In the genomic region with DNA sequence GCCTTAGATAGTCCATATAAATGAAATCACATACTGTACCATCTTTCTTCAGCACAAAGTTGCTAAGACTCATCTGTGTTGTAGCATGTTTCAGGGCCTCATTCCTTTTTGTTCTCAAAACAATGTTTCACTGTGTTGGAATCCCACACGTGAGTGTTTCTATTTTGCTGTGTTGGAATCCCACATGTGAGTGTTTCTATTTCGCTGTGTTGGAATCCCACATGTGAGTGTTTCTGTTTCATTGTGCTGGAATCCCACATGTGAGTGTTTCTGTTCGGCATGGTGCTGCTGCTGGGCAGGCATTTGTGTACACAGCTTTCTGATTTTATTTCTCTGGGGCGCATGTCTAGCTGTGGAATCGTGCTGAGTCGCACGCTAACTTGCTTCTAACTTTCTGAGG, we compare ENCODE assay signal across 9 mouse cellular contexts. TPM values are rescaled to one million over a fixed set of nuclear protein-coding genes. Genes with fewer than 3 reads are reported as not detected.
DNase-seq lines count a peak whose midpoint lies in the region; ATAC-seq and TF ChIP-seq lines count a peak whose summit lies in the region.
"Had no signal": no experiment of that assay in that cellular context is flagged by ENCODE, and none has a peak within 500 bp of the region (broad histone marks: within the 10 kb centered on the region; RNA-seq: fewer than 3 reads in every experiment).

No protein-coding gene starts in this region.

- H3K9ac ChIP-seq in heart, embryonic 16.5 days (ENCODE audit: low read length), result no peak overlapping the region
- H3K9ac ChIP-seq in MEL (ENCODE audit: control insufficient read depth, low read depth, low read length, poor library complexity, severe bottlenecking), result no peak overlapping the region
- H3K9ac ChIP-seq in forebrain, embryonic 12.5 days, result no peak overlapping the region
- H3K9ac ChIP-seq: liver, embryonic 14.5 days had no signal

- DNase-seq in heart, postnatal 14 days, result no peak
- peak; percentile 28 for DNase-seq in MEL (ENCODE audit: low read depth, low spot score)
- DNase-seq in urinary bladder, postnatal 4 days (ENCODE audit: low spot score in 2 of 2), result no peak
- DNase-seq in cerebellum, adult 11-12 months, result no peak
- no peak for DNase-seq in right cerebral cortex, postnatal 4 days

- no peak overlapping the region for H3K27ac ChIP-seq in heart, embryonic 16.5 days (ENCODE audit: low read length)
- H3K27ac ChIP-seq in MEL (ENCODE audit: control insufficient read depth, low read depth, low read length), result no peak overlapping the region
- H3K27ac ChIP-seq in forebrain, embryonic 12.5 days, result no peak overlapping the region
- H3K27ac ChIP-seq: liver, embryonic 14.5 days had no signal

- H3K79me2 ChIP-seq in MEL (ENCODE audit: control insufficient read depth, insufficient read depth, low read length, poor library complexity), result no peaks in the 10 kb centered on the region

- WGBS in heart, embryonic 16.5 days, result 62% methylated on average over 7 of the region's 7 CpGs
- 67% methylated on average over 7 of the region's 7 CpGs for WGBS in forebrain, embryonic 12.5 days

- no peaks in the 10 kb centered on the region for H3K36me3 ChIP-seq in heart, embryonic 16.5 days (ENCODE audit: control insufficient read depth, insufficient read depth)
- peaks cover 0 to 20% of the 10 kb centered on the region in 2 experiments; a peak in 2 of 4 replicates for H3K36me3 ChIP-seq in MEL (ENCODE audit: control insufficient read depth in 1 of 2, insufficient read depth in 2 of 2, low read length in 2 of 2)
- H3K36me3 ChIP-seq in forebrain, embryonic 12.5 days (replicated peaks), result no peaks in the 10 kb centered on the region

- TF ChIP-seq CTCF in MEL (IDR thresholded peaks at IDR 0.05 in 2 of 3, conservative IDR thresholded peaks at IDR 0.05 in 1 of 3; ENCODE audit: control insufficient read depth in 1 of 3, insufficient read depth in 1 of 3, low read depth in 2 of 3, low read length in 3 of 3, poor library complexity in 1 of 3, severe bottlenecking in 1 of 3), result no peak

- no peak for TF ChIP-seq EP300 in MEL (IDR thresholded peaks at IDR 0.05; ENCODE audit: low read depth in 1 of 2, low read length in 2 of 2)

- peak; percentile 75; the same call in 1 of the 2 replicates for ATAC-seq in heart, embryonic 16.5 days (replicated peaks; ENCODE audit: extremely low read depth, insufficient read depth, low FRiP score)
- ATAC-seq in forebrain, embryonic 12.5 days (ENCODE audit: low FRiP score), result peak; percentile 88
- peak; percentile 47; the same call in 1 of the 2 replicates for ATAC-seq in megakaryocyte progenitor cell, adult 5-6 weeks (replicated peaks; ENCODE audit: poor library complexity)

- H3K9me3 ChIP-seq in heart, embryonic 16.5 days (replicated peaks; ENCODE audit: control insufficient read depth, low read length), result no peaks in the 10 kb centered on the region
- no peaks in the 10 kb centered on the region for H3K9me3 ChIP-seq in MEL (replicated peaks; ENCODE audit: insufficient read depth, low read length)
- H3K9me3 ChIP-seq in forebrain, embryonic 12.5 days, result no peaks in the 10 kb centered on the region

- no peak for TF ChIP-seq RAD21 in MEL (IDR thresholded peaks at IDR 0.05; ENCODE audit: low read depth, low read length)

- no peak overlapping the region for H3K4me3 ChIP-seq in heart, embryonic 16.5 days (ENCODE audit: low read length)
- H3K4me3 ChIP-seq in MEL (ENCODE audit: control insufficient read depth in 1 of 2, insufficient read depth in 1 of 2, low read depth in 2 of 2, low read length in 2 of 2), result no peak overlapping the region
- H3K4me3 ChIP-seq in forebrain, embryonic 12.5 days (replicated peaks), result no peak overlapping the region

- H3K4me1 ChIP-seq in heart, embryonic 16.5 days (ENCODE audit: control insufficient read depth, insufficient read depth, low read length), result no peaks in the 10 kb centered on the region
- peaks cover 21 to 22% of the 10 kb centered on the region in 2 experiments for H3K4me1 ChIP-seq in MEL (ENCODE audit: control insufficient read depth in 1 of 2, insufficient read depth in 2 of 2, low read length in 2 of 2)
- H3K4me1 ChIP-seq in forebrain, embryonic 12.5 days, result no peaks in the 10 kb centered on the region

- TF ChIP-seq POLR2A in MEL (IDR thresholded peaks at IDR 0.05; ENCODE audit: control insufficient read depth in 1 of 2, insufficient read depth in 1 of 2, low read depth in 1 of 2, low read length in 2 of 2, poor library complexity in 1 of 2), result no peak

- no peak overlapping the region for H3K4me2 ChIP-seq in heart, embryonic 16.5 days (ENCODE audit: low read depth, low read length)
- H3K4me2 ChIP-seq in forebrain, embryonic 12.5 days, result no peak overlapping the region

- no peaks in the 10 kb centered on the region for H3K27me3 ChIP-seq in heart, embryonic 16.5 days (ENCODE audit: control insufficient read depth, insufficient read depth, low read length)
- H3K27me3 ChIP-seq in MEL (ENCODE audit: control insufficient read depth in 1 of 2, insufficient read depth in 2 of 2, low read length in 2 of 2), result no peaks in the 10 kb centered on the region
- no peaks in the 10 kb centered on the region for H3K27me3 ChIP-seq in forebrain, embryonic 12.5 days

- intact Hi-C loops in heart, postnatal 14 days (cut with DNase I), result loop anchor here (10.0 kb wide), 1 partner anchor 942 kb away; no protein-coding TSS in a partner anchor

TF ChIP-seq in MEL, 35 proteins besides CTCF, POLR2A, EP300 and RAD21:
- TF ChIP-seq SMC3 (IDR thresholded peaks at IDR 0.05; ENCODE audit: low read depth, low read length), result no peak
- no peak for TF ChIP-seq POLR2AphosphoS5 (IDR thresholded peaks at IDR 0.05; ENCODE audit: borderline replicate concordance, low read depth, low read length)
- TF ChIP-seq ZC3H11A (IDR thresholded peaks at IDR 0.05; ENCODE audit: low read depth, low read length), result no peak
- no peak for TF ChIP-seq HCFC1 (IDR thresholded peaks at IDR 0.05; ENCODE audit: low read depth, low read length)
- no peak for TF ChIP-seq KAT2A (conservative IDR thresholded peaks at IDR 0.05; ENCODE audit: low read depth, low read length)
- TF ChIP-seq RCOR1 (IDR thresholded peaks at IDR 0.05; ENCODE audit: low read depth, low read length), result no peak

RNA-seq across cellular contexts. Expression of gene Them7, which starts 28.7 kb away (rescaled TPM):
- 0.98 and 1.0 TPM in 2 replicates for polyA plus RNA-seq in heart, embryonic 16.5 days (2015; fragmentation: Nextera tagmentation; extraction: Ambion mirVana)
- 1 to 10 TPM; 1.4 to 1.6 TPM for total RNA-seq in heart, postnatal 14 days (2021)
- not detected in 2 replicates for total RNA-seq in MEL (2012; rRNA removed)
- not detected for polyA plus RNA-seq in MEL (2012; ENCODE audit: insufficient read depth in 1 of 2, insufficient read length in 2 of 2, low read depth in 1 of 2, low replicate concordance in 2 of 2, missing spikeins in 1 of 2)
- polyA plus RNA-seq in forebrain, embryonic 12.5 days (2016; fragmentation: Nextera tagmentation; extraction: Ambion mirVana), result not detected in 2 replicates
- 7.3 and 9.2 TPM in 2 replicates for total RNA-seq in megakaryocyte progenitor cell, adult 5-6 weeks (2015)
- 1.9 and 2.1 TPM in 2 replicates for total RNA-seq in megakaryocyte progenitor cell, adult 5-6 weeks (2017)
